Mouse (Mus musculus) activated CD4-positive, CD25-positive, alpha-beta regulatory T cell, adult 9 weeks (primary cell): ENCODE measurements around the gene Nkx2-3. TPM values are rescaled to one million over a fixed set of nuclear protein-coding genes. Genes with fewer than 3 reads are reported as not detected.

Experiments used
- polyA plus RNA-seq: library from polyadenylated mRNA; unstranded; fragments of 100-300 nt; shearing (Covaris generic); gene quantifications from one replicate; pipeline ENCODE4 v1.2.1, GENCODE M21; 2017

Nkx2-3 gene
- not detected for polyA plus RNA-seq

GRCm38 (mm10) chr19:43612051-43612450 is at the start of gene Nkx2-3:
Gene Nkx2-3, plus strand, starts transcription at chr19:43612325.

Other genes with a start within 250 kb of the Nkx2-3 start
- gene Hpse2, start 224.0 kb upstream of the Nkx2-3 start, polyA plus RNA-seq = not detected
- gene Cnnm1, start 171.9 kb upstream of the Nkx2-3 start, polyA plus RNA-seq = not detected
- gene Got1, start 87.7 kb upstream of the Nkx2-3 start, polyA plus RNA-seq = 55.5 TPM
- 5.1 TPM for gene Slc25a28, start 62.6 kb downstream of the Nkx2-3 start, polyA plus RNA-seq
- gene Entpd7, start 77.3 kb downstream of the Nkx2-3 start, polyA plus RNA-seq = 5.1 TPM
- 13.1 TPM for gene Cutc, start 140.7 kb downstream of the Nkx2-3 start, polyA plus RNA-seq
- gene Cox15, start 140.7 kb downstream of the Nkx2-3 start, polyA plus RNA-seq = 38.1 TPM
- gene Abcc2, start 169.9 kb downstream of the Nkx2-3 start, polyA plus RNA-seq = not detected